Mouse (Mus musculus): Measurements from ENCODE around the gene Ppfia1.
A peak's percentile ranks its signal among the peaks of the same experiment; 100 is the strongest.

The Ppfia1 gene

GRCm38 (mm10) chr7:144549904-144550566, 3.5 kb downstream of the Ppfia1 start:
- DNase-seq (ENCODE audit: low spot score), result no peak

GRCm38 (mm10) chr7:144545231-144545630, 8.3 kb downstream of the Ppfia1 start:
- no peak for DNase-seq (ENCODE audit: low spot score)

- no peak for DNase-seq (ENCODE audit: low spot score)
Observed at GRCm38 (mm10) chr7:144541351-144541750, 12.2 kb downstream of the Ppfia1 start.

GRCm38 (mm10) chr7:144539146-144539545, 14.4 kb downstream of the Ppfia1 start:
- no peak for DNase-seq (ENCODE audit: low spot score)

GRCm38 (mm10) chr7:144538030-144538644, 15.4 kb downstream of the Ppfia1 start:
- DNase-seq (ENCODE audit: low spot score), result no peak

GRCm38 (mm10) chr7:144536367-144536766, 17.2 kb downstream of the Ppfia1 start:
- no peak for DNase-seq (ENCODE audit: low spot score)

- DNase-seq (ENCODE audit: low spot score), result no peak
Observed at GRCm38 (mm10) chr7:144534773-144535172, 18.8 kb downstream of the Ppfia1 start.

- no peak for DNase-seq (ENCODE audit: low spot score)
Observed at GRCm38 (mm10) chr7:144531585-144532378, 21.7 kb downstream of the Ppfia1 start.

GRCm38 (mm10) chr7:144529851-144530250, 23.7 kb downstream of the Ppfia1 start:
- peak; percentile 22 for DNase-seq (ENCODE audit: low spot score)

GRCm38 (mm10) chr7:144527723-144528221, 25.8 kb downstream of the Ppfia1 start:
- no peak for DNase-seq (ENCODE audit: low spot score)

- no peak for DNase-seq (ENCODE audit: low spot score)
Observed at GRCm38 (mm10) chr7:144526649-144527048, 26.9 kb downstream of the Ppfia1 start.

GRCm38 (mm10) chr7:144524427-144525191, 28.9 kb downstream of the Ppfia1 start:
- DNase-seq (ENCODE audit: low spot score), result no peak

- no peak for DNase-seq (ENCODE audit: low spot score)
Observed at GRCm38 (mm10) chr7:144523415-144523814, 30.1 kb downstream of the Ppfia1 start.

GRCm38 (mm10) chr7:144521927-144522326, 31.6 kb downstream of the Ppfia1 start:
- DNase-seq (ENCODE audit: low spot score), result no peak

GRCm38 (mm10) chr7:144519852-144520251, 33.7 kb downstream of the Ppfia1 start:
- DNase-seq (ENCODE audit: low spot score), result no peak

- no peak for DNase-seq (ENCODE audit: low spot score)
Observed at GRCm38 (mm10) chr7:144516711-144517110, 36.8 kb downstream of the Ppfia1 start.

- no peak for DNase-seq (ENCODE audit: low spot score)
Observed at GRCm38 (mm10) chr7:144509090-144509489, 44.4 kb downstream of the Ppfia1 start.

GRCm38 (mm10) chr7:144506807-144507206, 46.7 kb downstream of the Ppfia1 start:
- DNase-seq (ENCODE audit: low spot score), result no peak

GRCm38 (mm10) chr7:144503959-144504358, 49.6 kb downstream of the Ppfia1 start:
- DNase-seq (ENCODE audit: low spot score), result no peak

- DNase-seq (ENCODE audit: low spot score), result no peak
Observed at GRCm38 (mm10) chr7:144492931-144493330, 60.6 kb downstream of the Ppfia1 start.

- DNase-seq (ENCODE audit: low spot score), result no peak
Observed at GRCm38 (mm10) chr7:144490201-144490873, 63.2 kb downstream of the Ppfia1 start.

Measured in left cerebral cortex, adult 11 months (tissue).